Mouse (Mus musculus): ENCODE measurements at regions not wholly inside any gene's neighbourhood (a gene's known extent, or its start where the extent isn't known, plus 50 kb on each side); places are given as distances from the start of the nearest gene placed in this dataset.

- TF ChIP-seq CTCF (IDR thresholded peaks at IDR 0.05), result no peak
- H3K27ac ChIP-seq, result no peak overlapping the region
These were observed 81.7 kb downstream of the Slc35b3 start for GRCm38 (mm10) chr13:38878718-38879669.

DNA sequence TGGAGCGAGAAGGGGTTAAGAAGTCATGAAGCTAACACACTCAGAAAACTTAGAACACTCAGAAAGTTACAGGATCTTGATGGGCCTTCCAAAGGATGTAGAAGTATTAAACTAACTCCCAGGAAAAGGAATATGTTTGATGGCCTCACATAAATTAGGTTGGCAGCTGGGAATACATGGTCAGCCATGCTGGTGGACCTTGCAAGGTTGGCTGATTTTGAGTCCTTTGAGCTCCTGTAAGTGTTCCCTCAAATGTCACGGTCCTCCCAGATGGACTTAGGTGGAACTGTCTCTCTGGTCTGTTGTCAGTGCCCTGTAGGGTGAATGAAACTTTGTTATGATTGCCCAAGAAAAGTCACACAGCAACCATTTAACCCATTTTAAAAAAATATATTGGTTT lies 84.8 kb downstream of the Slc35b3 start:
- H3K4me3 ChIP-seq, result no peak overlapping the region
- no peak for DNase-seq (ENCODE audit: extremely low spot score in 1 of 2, low spot score in 2 of 2)
- no peak for TF ChIP-seq CTCF (IDR thresholded peaks at IDR 0.05)
- no peak overlapping the region for H3K27ac ChIP-seq
- intact Hi-C loops (cut with DNase I), result no loop called here

More at GRCm38 (mm10) chr13:38878718-38879669, 81.7 kb downstream of the Slc35b3 start:
- H3K4me3 ChIP-seq, result no peak overlapping the region
- peak in 1 of 2 experiments; percentile 23 for DNase-seq (ENCODE audit: extremely low spot score in 1 of 2, low spot score in 2 of 2)
- intact Hi-C loops (cut with DNase I), result no loop called here

GRCm38 (mm10) chr13:38864002-38864401 lies 96.7 kb downstream of the Slc35b3 start:
- intact Hi-C loops (cut with DNase I), result no loop called here
- no peak for TF ChIP-seq CTCF (IDR thresholded peaks at IDR 0.05)
- Histone ChIP-seq H3K4me3 (no peak overlapping the region), H3K27ac (no peak overlapping the region)
- no peak for DNase-seq (ENCODE audit: extremely low spot score in 1 of 2, low spot score in 2 of 2)

DNA sequence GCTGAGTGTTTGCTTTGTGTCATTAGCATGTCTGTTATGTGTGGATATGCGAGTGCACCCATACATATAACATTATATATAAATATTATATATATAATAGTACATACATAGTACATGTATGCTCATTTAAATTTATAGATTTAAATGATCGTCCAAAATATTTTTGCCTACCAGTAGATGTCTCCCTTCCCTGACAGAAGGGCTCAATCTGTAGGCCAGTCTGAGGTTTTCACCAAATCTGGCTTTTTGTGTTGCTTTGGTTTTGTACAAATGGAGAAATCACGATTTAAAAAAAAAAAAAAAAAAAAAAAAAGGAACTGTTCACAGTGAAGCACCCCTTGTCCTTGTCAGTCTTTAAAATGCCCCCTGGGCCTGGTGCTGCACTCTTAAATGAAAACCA lies 104.9 kb downstream of the Slc35b3 start:
- intact Hi-C loops (cut with DNase I), result loop anchor here (1.0 to 10.0 kb wide), 7 partner anchors 41 to 1902 kb away; no protein-coding TSS in a partner anchor
- peak; percentile 48 for TF ChIP-seq CTCF (IDR thresholded peaks at IDR 0.05)
- H3K4me3 ChIP-seq, result no peak overlapping the region
- DNase-seq (ENCODE audit: extremely low spot score in 1 of 2, low spot score in 2 of 2), result no peak
- no peak overlapping the region for H3K27ac ChIP-seq

GRCm38 (mm10) chr13:38854986-38855385 lies 105.7 kb downstream of the Slc35b3 start:
- Histone ChIP-seq H3K4me3 (no peak overlapping the region), H3K27ac (peak overlapping the region; percentile 34; the same call in 1 of the 2 replicates)
- no peak for DNase-seq (ENCODE audit: extremely low spot score in 1 of 2, low spot score in 2 of 2)
- intact Hi-C loops (cut with DNase I), result loop anchor here (1.0 to 10.0 kb wide), 7 partner anchors 40 to 1902 kb away; no protein-coding TSS in a partner anchor
- no peak for TF ChIP-seq CTCF (IDR thresholded peaks at IDR 0.05)

- peak overlapping the region; percentile 70 for H3K27ac ChIP-seq
- no peak for TF ChIP-seq CTCF (IDR thresholded peaks at IDR 0.05)
- intact Hi-C loops (cut with DNase I), result loop anchor here (10.0 kb wide), 1 partner anchor 98 kb away; no protein-coding TSS in a partner anchor
- DNase-seq (ENCODE audit: extremely low spot score in 1 of 2, low spot score in 2 of 2), result peak in 1 of 2 experiments; percentile 38
- H3K4me3 ChIP-seq, result no peak overlapping the region
These were observed 107.8 kb downstream of the Slc35b3 start for GRCm38 (mm10) chr13:38852868-38853267.

- DNase-seq (ENCODE audit: extremely low spot score in 1 of 2, low spot score in 2 of 2), result no peak
- intact Hi-C loops (cut with DNase I), result loop anchor here (10.0 kb wide), 1 partner anchor 97 kb away; no protein-coding TSS in a partner anchor
- TF ChIP-seq CTCF (IDR thresholded peaks at IDR 0.05), result no peak
These were observed 108.9 kb downstream of the Slc35b3 start for GRCm38 (mm10) chr13:38851820-38852219.

DNA sequence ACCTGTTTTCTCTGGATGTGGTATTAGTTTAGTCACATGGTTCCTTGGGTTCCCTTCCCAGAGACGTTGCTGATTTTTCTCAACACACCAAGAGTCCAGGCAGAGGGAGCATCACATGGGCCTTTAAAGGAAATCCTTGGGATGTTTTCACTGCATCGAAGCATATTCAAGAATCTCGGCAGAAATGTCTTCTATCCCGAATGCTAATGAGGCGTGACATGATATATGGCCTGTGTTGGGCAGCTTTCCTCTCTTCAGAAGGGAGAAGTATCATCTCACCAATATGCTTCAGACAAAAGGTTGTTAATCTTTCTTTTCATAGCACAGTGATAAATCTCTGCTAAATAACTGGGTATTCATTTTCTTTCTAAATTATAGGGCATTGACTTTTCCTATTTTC lies 122.4 kb downstream of the Slc35b3 start:
- no peak overlapping the region for H3K27ac ChIP-seq
- DNase-seq (ENCODE audit: extremely low spot score in 1 of 2, low spot score in 2 of 2), result no peak
- intact Hi-C loops (cut with DNase I), result no loop called here
- H3K4me3 ChIP-seq, result no peak overlapping the region
- no peak for TF ChIP-seq CTCF (IDR thresholded peaks at IDR 0.05)

More at GRCm38 (mm10) chr13:38851820-38852219, 108.9 kb downstream of the Slc35b3 start:
- no peak overlapping the region for H3K27ac ChIP-seq
- no peak overlapping the region for H3K4me3 ChIP-seq

- intact Hi-C loops (cut with DNase I), result no loop called here
- Histone ChIP-seq H3K4me3 (no peak overlapping the region), H3K27ac (no peak overlapping the region)
- no peak for DNase-seq (ENCODE audit: extremely low spot score in 1 of 2, low spot score in 2 of 2)
- TF ChIP-seq CTCF (IDR thresholded peaks at IDR 0.05), result no peak
These were observed 135.0 kb downstream of the Slc35b3 start for GRCm38 (mm10) chr13:38825649-38826048.

DNA sequence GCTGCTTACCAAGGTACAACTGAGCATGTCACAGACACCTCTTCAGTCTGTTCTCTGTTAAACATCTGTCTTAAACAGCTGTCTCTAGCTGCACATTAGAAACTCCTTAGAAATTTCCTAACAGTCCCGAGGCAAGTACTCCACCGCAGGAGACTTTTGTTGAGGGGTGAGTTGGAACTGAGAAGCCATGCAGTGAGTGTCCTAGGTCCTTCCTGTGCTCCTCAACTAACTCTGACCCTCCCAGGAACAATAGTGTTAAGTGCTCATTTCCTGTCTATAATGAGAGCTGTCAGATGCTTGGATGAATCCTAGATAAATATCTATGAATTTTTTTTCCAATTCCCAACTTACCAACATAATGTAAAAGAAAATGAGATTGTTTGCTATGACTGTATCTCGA lies 141.1 kb downstream of the Slc35b3 start:
- Histone ChIP-seq H3K27ac (peak overlapping the region; percentile 57; the same call in 1 of the 2 replicates), H3K4me3 (no peak overlapping the region)
- DNase-seq (ENCODE audit: extremely low spot score in 1 of 2, low spot score in 2 of 2), result no peak
- intact Hi-C loops (cut with DNase I), result loop anchor here (5.0 kb wide), 1 partner anchor 62 kb away; no protein-coding TSS in a partner anchor
- no peak for TF ChIP-seq CTCF (IDR thresholded peaks at IDR 0.05)

- Histone ChIP-seq H3K4me3 (no peak overlapping the region), H3K27ac (peak overlapping the region; percentile 57; the same call in 1 of the 2 replicates)
- no peak for TF ChIP-seq CTCF (IDR thresholded peaks at IDR 0.05)
- no peak for DNase-seq (ENCODE audit: extremely low spot score in 1 of 2, low spot score in 2 of 2)
- intact Hi-C loops (cut with DNase I), result loop anchor here (1.0 to 5.0 kb wide), 2 partner anchors 35 to 61 kb away; no protein-coding TSS in a partner anchor
These were observed 141.9 kb downstream of the Slc35b3 start for GRCm38 (mm10) chr13:38818781-38819180.

DNA sequence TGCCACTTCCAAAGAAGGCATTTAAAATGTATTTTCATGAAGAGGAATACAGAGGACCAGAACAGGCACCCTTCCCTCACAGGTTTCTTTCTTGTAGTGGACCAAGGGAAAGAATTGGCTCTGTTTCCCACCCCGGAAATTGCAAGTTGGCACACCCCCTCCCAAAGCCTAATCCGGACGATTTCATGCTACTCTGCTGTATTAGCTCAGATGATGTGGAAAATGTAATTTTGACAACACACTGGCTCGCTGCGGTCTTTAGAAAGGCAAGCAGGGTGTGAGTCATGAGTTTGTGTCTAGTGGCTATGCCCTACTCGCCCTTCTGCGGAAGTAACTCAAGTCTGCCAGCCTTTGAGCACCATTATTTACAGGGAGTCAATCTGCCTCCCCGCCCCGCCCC lies 144.4 kb downstream of the Slc35b3 start:
- intact Hi-C loops (cut with DNase I), result loop anchor here (5.0 kb wide), 1 partner anchor 59 kb away; no protein-coding TSS in a partner anchor
- Histone ChIP-seq H3K27ac (no peak overlapping the region), H3K4me3 (no peak overlapping the region)
- no peak for TF ChIP-seq CTCF (IDR thresholded peaks at IDR 0.05)
- no peak for DNase-seq (ENCODE audit: extremely low spot score in 1 of 2, low spot score in 2 of 2)

All from left cerebral cortex, adult 2 months (tissue).